Mouse (Mus musculus): ENCODE measurements around the gene Fam193b. TPM values are rescaled to one million over a fixed set of nuclear protein-coding genes. Genes with fewer than 3 reads are reported as not detected.

Gene Fam193b
- 50.0 and 57.6 TPM in 2 replicates for polyA plus RNA-seq (2014; fragmentation: Nextera tagmentation; extraction: Ambion mirVana)

DNA sequence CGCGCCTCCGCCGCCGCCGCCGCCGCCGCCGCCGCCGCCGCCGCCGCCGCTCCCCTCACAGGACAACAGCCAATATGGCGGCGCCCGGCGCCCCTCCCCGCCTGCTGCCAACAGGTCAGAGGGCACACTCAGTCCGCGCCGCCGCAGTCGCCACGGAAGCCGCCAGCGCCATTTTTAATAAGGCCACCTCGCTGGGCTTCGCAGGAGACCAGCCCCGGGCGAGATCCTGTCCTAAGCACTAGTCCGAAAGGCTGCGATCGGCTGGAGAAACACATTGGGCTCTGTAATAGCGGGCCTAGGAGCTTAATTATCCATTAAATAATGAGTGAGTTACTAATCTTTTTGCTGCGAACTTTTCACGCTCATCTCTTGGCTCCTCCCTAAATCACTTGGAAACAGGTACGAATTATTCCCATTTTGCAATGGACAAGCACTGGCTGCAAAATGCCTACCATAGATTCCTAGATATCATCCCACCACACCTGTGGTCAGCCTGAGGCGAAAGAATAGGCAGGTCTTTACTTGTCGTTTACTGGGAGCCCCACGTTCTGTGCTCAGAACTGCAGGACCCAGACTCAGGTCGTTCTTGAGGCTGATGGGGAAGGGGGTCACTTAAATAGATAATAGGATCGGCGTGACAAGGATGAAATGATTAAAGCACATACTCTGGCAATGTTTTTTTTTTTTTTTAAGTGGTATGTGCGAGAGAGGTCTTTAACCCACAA lies at the start of gene Fam193b:
Gene Fam193b, minus strand, starts transcription at position 94 of the 725 bp plus-strand sequence.
- Histone ChIP-seq H3K4me1 (ENCODE audit: control insufficient read depth, insufficient read depth, low read length) (peaks cover 23% of the 10 kb centered on the region), H3K9me3 (ENCODE audit: control insufficient read depth, low read length) (no peaks in the 10 kb centered on the region), H3K4me2 (ENCODE audit: low read length) (peak within 1 kb of the TSS; percentile 83), H3K27ac (replicated peaks; ENCODE audit: low read depth, low read length) (peak within 1 kb of the TSS; percentile 91), H3K27me3 (ENCODE audit: control insufficient read depth, insufficient read depth, low read length) (no peaks in the 10 kb centered on the region), H3K4me3 (replicated peaks; ENCODE audit: low read depth, low read length) (peak within 1 kb of the TSS; percentile 95), H3K36me3 (ENCODE audit: control insufficient read depth, insufficient read depth, low read length) (peaks cover 17% of the 10 kb centered on the region), H3K9ac (replicated peaks; ENCODE audit: low read length) (peak within 1 kb of the TSS; percentile 96)
- peak; percentile 93 for ATAC-seq (ENCODE audit: low FRiP score, low TSS enrichment)
- WGBS, result under 1% methylated on average over 47 of the region's 47 CpGs
- DNase-seq, result peak; percentile 96

DNA sequence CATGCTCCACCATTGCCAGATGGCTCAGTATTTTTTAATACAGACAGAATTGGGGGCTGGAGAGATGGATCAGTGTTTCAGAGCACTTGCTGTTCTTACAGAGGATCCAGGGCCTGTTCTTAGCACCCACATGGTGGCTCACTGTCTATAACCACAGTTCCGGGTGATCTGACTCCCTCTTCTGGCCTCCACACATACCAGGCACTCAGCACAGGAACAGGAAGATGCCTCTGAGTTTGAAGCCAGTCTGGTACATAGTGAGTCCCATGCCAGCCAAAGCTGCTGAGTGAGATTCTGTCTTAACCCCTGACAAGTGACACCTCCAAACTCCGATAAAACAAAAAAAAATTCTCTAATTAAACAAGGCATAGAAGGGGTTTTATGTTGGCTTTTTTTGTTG lies 49.4 kb upstream of the Fam193b start:
- no peak for DNase-seq
- Histone ChIP-seq H3K9me3 (ENCODE audit: control insufficient read depth, low read length) (no peaks in the 10 kb centered on the region), H3K9ac (replicated peaks; ENCODE audit: low read length) (no peak overlapping the region), H3K27ac (replicated peaks; ENCODE audit: low read depth, low read length) (no peak overlapping the region), H3K36me3 (ENCODE audit: control insufficient read depth, insufficient read depth, low read length) (0 out of 2 replicates have a peak, but pooled peaks cover 5% of the 10 kb centered on the region), H3K27me3 (ENCODE audit: control insufficient read depth, insufficient read depth, low read length) (no peaks in the 10 kb centered on the region), H3K4me1 (ENCODE audit: control insufficient read depth, insufficient read depth, low read length) (peaks cover 14% of the 10 kb centered on the region), H3K4me2 (ENCODE audit: low read length) (no peak overlapping the region), H3K4me3 (replicated peaks; ENCODE audit: low read depth, low read length) (no peak overlapping the region)
- WGBS, result 90% methylated on average over 2 of the region's 2 CpGs
- no peak for ATAC-seq (ENCODE audit: low FRiP score, low TSS enrichment)

DNA sequence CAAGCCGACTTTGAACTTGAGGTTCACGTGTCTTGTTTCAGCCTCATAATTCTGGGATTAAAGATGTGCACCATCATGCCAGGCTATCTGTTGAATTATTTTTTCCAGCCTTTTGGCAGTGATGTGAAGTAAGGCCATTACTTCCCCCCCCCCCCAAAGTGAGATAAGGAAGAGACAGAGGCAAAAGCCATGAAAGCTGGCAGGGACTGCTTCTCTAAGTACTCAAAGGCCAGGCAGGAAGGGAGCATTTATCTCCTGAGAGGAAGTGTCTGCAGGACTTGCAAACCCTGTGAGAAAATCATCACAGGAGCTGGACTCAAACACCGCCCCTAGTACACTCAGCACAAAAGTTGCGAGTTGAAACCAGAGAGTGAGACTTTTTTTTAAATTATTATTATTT lies 48.4 kb upstream of the Fam193b start:
- no peak overlapping the region for H3K27ac ChIP-seq (replicated peaks; ENCODE audit: low read depth, low read length)
- 94% methylated on average over 4 of the region's 4 CpGs for WGBS
- no peak for ATAC-seq (ENCODE audit: low FRiP score, low TSS enrichment)

DNA sequence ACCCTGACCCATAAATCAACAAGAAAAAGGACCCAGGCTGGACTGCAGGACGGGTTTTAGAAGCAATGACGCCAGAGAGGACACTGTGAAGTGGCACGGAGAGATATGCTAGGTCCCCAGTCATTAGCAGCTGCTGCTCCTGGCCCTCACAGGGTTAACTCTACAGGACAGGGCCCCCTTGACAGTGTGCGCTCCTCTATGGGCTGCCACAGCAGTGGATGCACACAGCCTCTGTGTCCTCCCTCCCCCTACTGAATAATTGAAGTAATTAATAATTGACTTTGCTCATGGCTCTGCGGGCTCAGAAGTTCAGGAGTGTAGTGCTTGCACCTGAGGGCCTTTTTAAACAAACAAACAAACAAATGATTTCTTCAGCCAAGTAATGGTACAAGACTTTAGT lies 42.6 kb upstream of the Fam193b start:
- H3K9me3 ChIP-seq (ENCODE audit: control insufficient read depth, low read length), result no peaks in the 10 kb centered on the region
- no peaks in the 10 kb centered on the region for H3K27me3 ChIP-seq (ENCODE audit: control insufficient read depth, insufficient read depth, low read length)
- no peak for DNase-seq
- H3K4me1 ChIP-seq (ENCODE audit: control insufficient read depth, insufficient read depth, low read length), result no peaks in the 10 kb centered on the region
- peaks cover 28% of the 10 kb centered on the region for H3K36me3 ChIP-seq (ENCODE audit: control insufficient read depth, insufficient read depth, low read length)
- no peak overlapping the region for H3K27ac ChIP-seq (replicated peaks; ENCODE audit: low read depth, low read length)
- no peak overlapping the region for H3K4me2 ChIP-seq (ENCODE audit: low read length)
- no peak overlapping the region for H3K4me3 ChIP-seq (replicated peaks; ENCODE audit: low read depth, low read length)
- 53% methylated on average over 5 of the region's 5 CpGs for WGBS
- H3K9ac ChIP-seq (replicated peaks; ENCODE audit: low read length), result no peak overlapping the region
- no peak for ATAC-seq (ENCODE audit: low FRiP score, low TSS enrichment)

More for the DNA sequence above, 48.4 kb upstream of the Fam193b start:
- no peak for DNase-seq
- H3K9ac ChIP-seq (replicated peaks; ENCODE audit: low read length), result no peak overlapping the region
- no peaks in the 10 kb centered on the region for H3K27me3 ChIP-seq (ENCODE audit: control insufficient read depth, insufficient read depth, low read length)
- peaks cover 9% of the 10 kb centered on the region for H3K4me1 ChIP-seq (ENCODE audit: control insufficient read depth, insufficient read depth, low read length)
- H3K4me2 ChIP-seq (ENCODE audit: low read length), result no peak overlapping the region
- H3K4me3 ChIP-seq (replicated peaks; ENCODE audit: low read depth, low read length), result no peak overlapping the region
- no peaks in the 10 kb centered on the region for H3K9me3 ChIP-seq (ENCODE audit: control insufficient read depth, low read length)
- H3K36me3 ChIP-seq (ENCODE audit: control insufficient read depth, insufficient read depth, low read length), result no peaks in the 10 kb centered on the region

DNA sequence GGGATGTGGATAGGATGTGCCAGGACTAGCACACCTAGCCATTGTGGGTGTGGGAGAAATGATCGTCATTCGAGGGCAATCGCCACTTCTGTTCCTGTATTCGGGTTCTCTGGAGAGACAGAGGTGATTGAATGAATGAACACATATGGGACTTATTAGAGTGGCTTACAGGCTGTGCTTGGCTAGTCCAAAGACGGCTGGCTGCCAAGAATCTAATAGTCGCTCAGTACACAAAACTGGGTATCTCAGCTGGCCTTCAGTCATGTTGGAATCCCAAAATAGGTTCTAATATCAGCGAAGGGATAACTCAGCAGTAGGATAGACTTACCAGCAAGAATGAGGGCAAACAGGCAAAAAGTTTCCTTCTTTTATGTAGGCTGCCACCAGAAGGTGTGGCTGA lies 41.1 kb upstream of the Fam193b start:
- Histone ChIP-seq H3K4me3 (replicated peaks; ENCODE audit: low read depth, low read length) (no peak overlapping the region), H3K4me2 (ENCODE audit: low read length) (no peak overlapping the region), H3K4me1 (ENCODE audit: control insufficient read depth, insufficient read depth, low read length) (no peaks in the 10 kb centered on the region), H3K9ac (replicated peaks; ENCODE audit: low read length) (no peak overlapping the region), H3K27ac (replicated peaks; ENCODE audit: low read depth, low read length) (no peak overlapping the region), H3K36me3 (ENCODE audit: control insufficient read depth, insufficient read depth, low read length) (peaks cover 43% of the 10 kb centered on the region), H3K27me3 (ENCODE audit: control insufficient read depth, insufficient read depth, low read length) (no peaks in the 10 kb centered on the region), H3K9me3 (ENCODE audit: control insufficient read depth, low read length) (no peaks in the 10 kb centered on the region)
- DNase-seq, result no peak
- 88% methylated on average over 7 of the region's 7 CpGs for WGBS
- ATAC-seq (ENCODE audit: low FRiP score, low TSS enrichment), result no peak

DNA sequence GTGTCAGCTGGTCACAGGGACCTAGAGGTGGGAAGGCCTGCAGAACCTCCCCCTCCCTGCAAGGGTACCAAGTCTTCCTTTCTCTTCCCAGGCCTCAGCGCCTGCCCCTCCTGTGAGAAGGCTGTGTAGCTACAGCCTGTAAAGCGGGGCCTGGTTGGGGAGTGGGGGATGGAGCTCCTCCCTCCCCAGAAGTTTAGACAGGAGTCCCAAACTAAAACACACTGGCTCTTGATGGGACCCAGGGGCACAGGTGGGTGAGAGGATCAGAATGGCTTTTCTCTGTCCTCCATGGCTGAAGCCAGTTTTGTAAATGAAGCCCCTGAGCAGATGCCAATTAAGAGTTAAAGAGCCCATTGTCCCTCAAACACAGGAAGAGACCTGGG lies 36.7 kb upstream of the Fam193b start:
- Histone ChIP-seq H3K4me3 (replicated peaks; ENCODE audit: low read depth, low read length) (no peak overlapping the region), H3K27me3 (ENCODE audit: control insufficient read depth, insufficient read depth, low read length) (no peaks in the 10 kb centered on the region), H3K9ac (replicated peaks; ENCODE audit: low read length) (no peak overlapping the region), H3K36me3 (ENCODE audit: control insufficient read depth, insufficient read depth, low read length) (peaks cover 67% of the 10 kb centered on the region), H3K9me3 (ENCODE audit: control insufficient read depth, low read length) (no peaks in the 10 kb centered on the region), H3K27ac (replicated peaks; ENCODE audit: low read depth, low read length) (no peak overlapping the region), H3K4me1 (ENCODE audit: control insufficient read depth, insufficient read depth, low read length) (no peaks in the 10 kb centered on the region), H3K4me2 (ENCODE audit: low read length) (no peak overlapping the region)
- ATAC-seq (ENCODE audit: low FRiP score, low TSS enrichment), result no peak
- no peak for DNase-seq
- WGBS, result 89% methylated on average over 2 of the region's 2 CpGs

DNA sequence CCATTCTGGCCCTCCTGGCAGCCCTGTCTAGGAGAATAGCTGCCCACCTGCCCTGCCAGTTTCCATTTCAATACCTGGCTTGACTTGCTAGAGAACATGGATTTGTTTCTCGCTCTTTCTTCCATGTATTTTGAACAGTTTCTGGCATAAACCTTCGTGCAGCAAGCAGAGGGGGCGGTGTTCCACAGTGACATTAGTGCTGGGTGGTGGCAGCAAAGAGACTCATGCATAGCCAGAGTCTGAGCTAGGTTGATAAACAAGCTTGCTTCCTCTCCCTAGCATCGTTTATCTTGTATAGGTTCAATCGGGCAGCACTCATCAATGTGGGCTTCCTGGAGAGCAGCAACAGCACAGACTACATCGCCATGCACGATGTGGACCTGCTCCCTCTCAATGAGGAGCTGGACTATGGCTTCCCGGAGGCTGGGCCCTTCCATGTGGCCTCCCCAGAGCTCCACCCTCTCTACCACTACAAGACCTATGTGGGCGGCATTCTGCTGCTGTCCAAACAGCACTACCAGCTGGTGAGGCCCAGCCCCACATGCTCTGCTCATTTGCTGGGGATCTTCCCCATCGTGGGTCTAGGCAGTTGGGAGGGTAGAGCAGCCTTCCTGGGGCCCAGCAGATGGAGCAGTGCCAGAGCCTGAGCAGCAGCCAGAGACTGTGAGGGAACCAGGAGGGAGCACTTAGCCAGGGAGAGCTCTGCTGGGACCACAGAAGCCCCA lies 36.1 kb upstream of the Fam193b start:
- Histone ChIP-seq H3K27ac (replicated peaks; ENCODE audit: low read depth, low read length) (no peak overlapping the region), H3K9ac (replicated peaks; ENCODE audit: low read length) (no peak overlapping the region), H3K4me2 (ENCODE audit: low read length) (no peak overlapping the region), H3K4me1 (ENCODE audit: control insufficient read depth, insufficient read depth, low read length) (no peaks in the 10 kb centered on the region), H3K9me3 (ENCODE audit: control insufficient read depth, low read length) (no peaks in the 10 kb centered on the region), H3K36me3 (ENCODE audit: control insufficient read depth, insufficient read depth, low read length) (peaks cover 67% of the 10 kb centered on the region), H3K27me3 (ENCODE audit: control insufficient read depth, insufficient read depth, low read length) (no peaks in the 10 kb centered on the region), H3K4me3 (replicated peaks; ENCODE audit: low read depth, low read length) (no peak overlapping the region)
- DNase-seq, result no peak
- ATAC-seq (ENCODE audit: low FRiP score, low TSS enrichment), result no peak
- WGBS, result 85% methylated on average over 10 of the region's 10 CpGs

DNA sequence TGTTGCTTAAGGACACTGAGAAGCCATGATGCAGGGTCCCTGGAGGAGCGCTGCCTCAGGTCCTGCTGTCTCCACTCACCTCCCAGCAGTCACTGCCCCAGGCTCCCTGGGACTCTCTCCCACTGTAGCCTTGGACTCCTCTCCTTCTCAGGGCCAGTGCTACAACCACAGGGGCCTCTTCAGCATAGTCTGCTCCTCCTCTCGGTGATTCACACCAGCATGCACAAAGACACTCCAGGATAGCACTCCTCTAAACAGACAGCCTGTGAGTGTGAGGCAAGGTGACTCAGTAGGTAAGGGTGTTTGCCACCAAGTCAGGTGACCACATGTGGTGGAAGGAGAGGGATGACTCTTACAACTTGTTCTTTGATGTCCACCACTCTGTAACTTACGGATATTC lies 33.7 kb upstream of the Fam193b start:
- Histone ChIP-seq H3K4me1 (ENCODE audit: control insufficient read depth, insufficient read depth, low read length) (peaks cover 7% of the 10 kb centered on the region; the same call in 1 of the 2 replicates), H3K9me3 (ENCODE audit: control insufficient read depth, low read length) (no peaks in the 10 kb centered on the region), H3K9ac (replicated peaks; ENCODE audit: low read length) (no peak overlapping the region), H3K27me3 (ENCODE audit: control insufficient read depth, insufficient read depth, low read length) (no peaks in the 10 kb centered on the region), H3K4me2 (ENCODE audit: low read length) (no peak overlapping the region), H3K4me3 (replicated peaks; ENCODE audit: low read depth, low read length) (no peak overlapping the region), H3K36me3 (ENCODE audit: control insufficient read depth, insufficient read depth, low read length) (peaks cover 48% of the 10 kb centered on the region), H3K27ac (replicated peaks; ENCODE audit: low read depth, low read length) (no peak overlapping the region)
- WGBS, result 95% methylated on average over 3 of the region's 3 CpGs
- no peak for DNase-seq
- ATAC-seq (ENCODE audit: low FRiP score, low TSS enrichment), result no peak

DNA sequence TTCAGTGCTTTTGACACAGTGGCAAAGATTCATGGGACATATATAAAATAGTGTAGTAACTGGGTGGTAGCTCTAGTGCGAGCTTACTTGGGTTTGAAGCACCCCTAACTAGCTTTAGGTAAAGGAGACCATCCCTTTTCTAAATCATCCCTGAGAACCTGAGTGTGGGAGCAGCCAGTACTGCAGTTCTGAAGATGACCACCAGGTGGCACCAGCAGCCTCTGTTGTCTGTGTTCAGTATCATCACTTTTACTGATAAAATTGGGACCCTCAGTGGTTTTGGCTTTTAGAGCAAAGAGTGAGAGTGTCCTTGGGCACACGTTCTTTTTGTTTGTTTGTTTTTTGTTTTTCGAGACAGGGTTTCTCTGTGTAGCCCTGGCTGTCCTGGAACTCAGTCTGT lies 30.7 kb upstream of the Fam193b start:
- H3K9me3 ChIP-seq (ENCODE audit: control insufficient read depth, low read length), result no peaks in the 10 kb centered on the region
- no peak overlapping the region for H3K9ac ChIP-seq (replicated peaks; ENCODE audit: low read length)
- H3K4me1 ChIP-seq (ENCODE audit: control insufficient read depth, insufficient read depth, low read length), result peaks cover 11% of the 10 kb centered on the region; the same call in 1 of the 2 replicates
- ATAC-seq (ENCODE audit: low FRiP score, low TSS enrichment) (no peak), DNase-seq (peak; percentile 90)
- peak overlapping the region; percentile 76 for H3K4me2 ChIP-seq (ENCODE audit: low read length)
- no peaks in the 10 kb centered on the region for H3K27me3 ChIP-seq (ENCODE audit: control insufficient read depth, insufficient read depth, low read length)
- 10% methylated on average over 3 of the region's 3 CpGs for WGBS
- no peak overlapping the region for H3K27ac ChIP-seq (replicated peaks; ENCODE audit: low read depth, low read length)
- no peak overlapping the region for H3K4me3 ChIP-seq (replicated peaks; ENCODE audit: low read depth, low read length)
- H3K36me3 ChIP-seq (ENCODE audit: control insufficient read depth, insufficient read depth, low read length), result peaks cover 35% of the 10 kb centered on the region
